Mouse (Mus musculus) neural tube, embryonic 13.5 days (tissue): Measurements from ENCODE around the gene Sycn. TPM values are rescaled to one million over a fixed set of nuclear protein-coding genes. Genes with fewer than 3 reads are reported as not detected.

Experiments used
- ATAC-seq: fragments of 200-750 bp; cut with Nextera tagmentation; 2 replicates; pipeline ENCODE4 v1.8.0; 2017; ENCODE audit warnings: low read depth, mild to moderate bottlenecking, moderate TSS enrichment, moderate library complexity
- H3K27ac ChIP-seq: fragments of 300-500 bp; sonication (generic); replicated peaks from 2 replicates; pipeline ENCODE4 v1.5.1; 2015; ENCODE audit warnings: moderate library complexity, mild to moderate bottlenecking, inconsistent platforms
- H3K27me3 ChIP-seq: fragments of 300-500 bp; sonication (generic); 2 replicates; pipeline ENCODE4 v1.6.1; 2015; ENCODE audit warnings: mild to moderate bottlenecking, inconsistent platforms
- H3K36me3 ChIP-seq: fragments of 300-500 bp; sonication (generic); 2 replicates; pipeline ENCODE4 v1.6.1; 2015; ENCODE audit warnings: mild to moderate bottlenecking, inconsistent platforms
- H3K4me1 ChIP-seq: fragments of 300-500 bp; sonication (generic); replicated peaks from 2 replicates; pipeline ENCODE4 v1.6.1; 2015; ENCODE audit warnings: inconsistent platforms
- H3K4me2 ChIP-seq: fragments of 300-500 bp; sonication (generic); 2 replicates; pipeline ENCODE4 v1.6.1; 2015; ENCODE audit warnings: inconsistent platforms, mild to moderate bottlenecking, moderate library complexity
- H3K4me3 ChIP-seq: fragments of 300-500 bp; sonication (generic); 2 replicates; pipeline ENCODE4 v1.5.1; 2015; ENCODE audit warnings: mild to moderate bottlenecking, inconsistent platforms
- H3K9ac ChIP-seq: fragments of 300-500 bp; sonication (generic); 2 replicates; pipeline ENCODE4 v1.6.1; 2015; ENCODE audit warnings: moderate library complexity, mild to moderate bottlenecking, inconsistent platforms
- H3K9me3 ChIP-seq: fragments of 300-500 bp; sonication (generic); 2 replicates; pipeline ENCODE4 v1.6.1; 2016; ENCODE audit warnings: inconsistent platforms
- WGBS: fragments of 180-500 bp; shearing (Covaris S2); methylation state at CpG from one replicate; pipeline ENCODE4 v1.1.7; 2015; 5-methylcytosine and 5-hydroxymethylcytosine counted together
- polyA plus RNA-seq: library from polyadenylated mRNA; unstranded; fragments of >200 nt; fragmentation: Nextera tagmentation; extraction: Ambion mirVana; gene quantifications from 2 replicates; pipeline ENCODE4 v1.2.1, GENCODE M21; 2015

The Sycn gene
- polyA plus RNA-seq, 1 experiment from 2014 or later, result not detected

DNA sequence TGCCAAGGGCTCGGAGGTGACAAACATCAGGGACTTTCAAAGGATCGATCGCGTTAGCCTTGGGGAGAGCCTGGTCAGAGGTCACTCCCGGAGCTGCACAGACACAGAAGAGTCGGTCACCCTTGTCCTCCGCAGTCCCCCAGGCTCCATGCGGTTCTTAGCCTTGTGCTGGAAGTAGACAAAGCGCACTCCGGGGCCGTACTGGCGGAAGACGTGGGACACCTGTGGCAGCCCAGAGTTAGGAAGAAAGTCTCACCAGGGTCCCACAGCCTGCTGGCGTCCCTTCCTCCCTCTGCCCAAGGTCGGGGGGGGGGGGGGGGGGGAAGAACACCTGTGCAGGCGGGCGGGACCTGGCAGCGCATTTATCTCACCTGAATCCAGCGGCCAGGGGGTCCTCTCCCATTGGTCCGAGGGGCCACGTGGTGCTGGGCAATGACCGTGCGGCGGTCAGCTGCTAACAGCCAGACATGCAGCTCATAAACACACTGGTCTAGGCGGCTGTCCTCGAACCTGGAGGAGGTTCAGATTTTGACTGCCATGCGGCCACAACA, 3.4 kb downstream of the Sycn start:
- no peak for ATAC-seq
- 1% methylated on average over 25 of the region's 27 CpGs for WGBS
- Histone ChIP-seq H3K36me3 (no peaks in the 10 kb centered on the region), H3K9me3 (no peaks in the 10 kb centered on the region), H3K9ac (0 out of 2 replicates have a peak overlapping the region, but pooled peaks have one; percentile 22), H3K27me3 (peaks cover 46% of the 10 kb centered on the region), H3K4me3 (peak overlapping the region; percentile 11), H3K27ac (no peak overlapping the region), H3K4me2 (peak overlapping the region; percentile 46), H3K4me1 (peaks cover 21% of the 10 kb centered on the region)

DNA sequence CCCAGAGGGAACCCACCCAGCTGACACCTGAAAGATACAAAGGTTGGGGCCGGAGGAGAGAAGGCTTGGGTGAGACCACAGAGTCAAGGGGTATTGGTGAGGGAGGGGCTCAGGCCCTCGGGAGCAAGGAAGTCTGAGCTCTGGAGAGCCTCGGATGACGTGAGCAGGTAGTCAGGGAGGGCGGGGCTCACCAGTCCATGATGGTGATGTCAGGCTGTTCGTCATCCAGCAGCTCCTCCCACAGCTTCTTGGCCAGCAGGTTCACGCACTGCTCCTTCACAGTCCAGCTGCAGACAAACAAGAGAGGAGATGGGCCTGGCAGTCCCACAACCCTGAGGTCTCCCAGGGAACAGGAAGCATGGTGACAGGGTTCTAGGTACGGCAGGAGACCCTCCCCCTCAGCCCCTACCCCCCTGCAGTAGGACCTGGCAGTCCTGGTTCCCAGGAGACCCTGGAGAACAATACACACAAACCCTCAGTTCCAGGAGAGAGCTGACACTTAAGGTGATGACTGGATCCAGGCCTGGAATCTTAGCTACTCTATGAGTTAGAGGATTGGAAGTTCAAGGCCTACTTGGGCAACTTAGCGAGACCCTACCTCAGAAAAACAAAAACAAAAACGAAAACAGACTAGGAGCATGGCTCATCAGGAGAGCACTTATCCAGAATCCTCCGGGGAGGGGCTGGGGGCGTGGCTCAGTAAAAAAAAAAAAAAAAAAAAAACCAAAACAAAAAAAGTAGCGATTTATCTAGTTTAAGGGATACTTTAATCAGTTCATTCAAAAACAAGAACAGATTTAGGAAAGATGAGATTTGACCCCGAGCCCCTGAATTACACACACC, 4.6 kb downstream of the Sycn start:
- Histone ChIP-seq H3K4me2 (no peak overlapping the region), H3K36me3 (no peaks in the 10 kb centered on the region), H3K9ac (no peak overlapping the region), H3K4me1 (peaks cover 21% of the 10 kb centered on the region), H3K4me3 (no peak overlapping the region), H3K27ac (no peak overlapping the region), H3K27me3 (peaks cover 46% of the 10 kb centered on the region), H3K9me3 (no peaks in the 10 kb centered on the region)
- ATAC-seq, result no peak
- WGBS, result 21% methylated on average over 14 of the region's 14 CpGs

DNA sequence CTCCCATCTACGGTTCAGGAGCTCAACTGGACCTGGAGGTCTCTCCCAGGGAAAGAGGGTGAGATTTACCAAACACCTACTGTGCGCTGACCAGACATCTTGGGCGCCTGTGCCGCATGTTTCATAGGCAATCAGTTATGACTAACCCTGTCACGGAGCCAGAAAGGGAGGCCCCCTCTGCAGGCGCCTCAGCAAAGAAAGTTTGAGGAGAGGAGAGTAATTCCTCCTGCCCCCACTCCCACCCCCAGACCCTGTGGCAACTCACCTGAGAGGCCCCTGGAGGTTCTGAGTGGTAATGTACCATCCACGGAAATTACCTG, 5.2 kb downstream of the Sycn start:
- H3K4me2 ChIP-seq, result no peak overlapping the region

DNA sequence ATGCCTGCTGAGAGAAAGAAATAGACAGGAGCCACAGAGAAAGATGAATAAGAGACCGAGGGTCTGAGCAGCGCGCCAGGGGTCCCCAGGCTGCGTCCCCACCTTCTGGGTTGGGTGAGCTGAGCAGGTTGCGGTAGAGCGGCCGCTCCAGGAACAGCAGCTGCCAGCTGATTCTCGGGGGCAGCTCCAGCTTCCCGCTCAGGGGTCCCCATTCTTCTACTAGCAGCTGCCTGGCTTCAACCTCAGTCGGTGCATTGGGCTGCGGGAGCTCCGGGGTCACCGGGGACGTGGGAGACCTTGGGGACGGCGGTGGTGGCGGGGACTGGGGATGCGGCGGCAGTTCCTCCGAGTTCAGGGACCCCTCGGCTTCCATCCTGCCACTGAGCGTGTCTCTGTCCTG, 6.0 kb downstream of the Sycn start:
- no peak overlapping the region for H3K27ac ChIP-seq
- no peak for ATAC-seq
- peak overlapping the region; percentile 54 for H3K4me2 ChIP-seq
- peak overlapping the region; percentile 65 for H3K9ac ChIP-seq
- peaks cover 21% of the 10 kb centered on the region for H3K4me1 ChIP-seq
- H3K27me3 ChIP-seq, result peaks cover 46% of the 10 kb centered on the region
- no peaks in the 10 kb centered on the region for H3K9me3 ChIP-seq
- H3K36me3 ChIP-seq, result no peaks in the 10 kb centered on the region
- WGBS, result 2% methylated on average over 22 of the region's 22 CpGs
- peak overlapping the region; percentile 32 for H3K4me3 ChIP-seq

More for the DNA sequence above, 5.2 kb downstream of the Sycn start:
- H3K27ac ChIP-seq, result no peak overlapping the region
- H3K27me3 ChIP-seq, result peaks cover 46% of the 10 kb centered on the region
- H3K9ac ChIP-seq, result no peak overlapping the region
- 47% methylated on average over 7 of the region's 7 CpGs for WGBS
- no peak for ATAC-seq
- no peaks in the 10 kb centered on the region for H3K9me3 ChIP-seq
- H3K36me3 ChIP-seq, result no peaks in the 10 kb centered on the region
- no peak overlapping the region for H3K4me3 ChIP-seq
- peaks cover 21% of the 10 kb centered on the region for H3K4me1 ChIP-seq

DNA sequence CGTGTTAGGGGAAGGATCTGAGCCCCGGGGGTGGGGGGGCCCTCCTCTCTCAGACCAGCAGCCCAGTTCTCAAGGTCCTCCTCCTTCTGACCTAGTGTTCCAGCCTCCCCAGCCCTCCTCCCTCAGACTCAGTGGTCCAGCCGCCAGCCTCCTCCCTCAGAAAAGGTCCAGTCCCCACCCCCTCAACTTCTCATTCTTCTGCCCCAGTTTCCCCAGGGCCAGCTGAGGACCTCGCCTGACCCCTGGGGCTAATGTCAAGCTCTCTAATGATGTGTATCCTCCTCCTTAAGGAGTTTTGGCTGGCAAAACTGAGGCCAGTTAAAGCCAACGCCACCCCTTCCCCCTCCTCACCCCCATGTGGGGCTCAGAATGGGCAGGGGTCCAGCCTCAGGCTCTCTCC, 6.5 kb downstream of the Sycn start, which contains the start of gene Nccrp1:
Gene Nccrp1 (minus strand): TSS at position 101 of the 400 bp plus-strand sequence.
- Histone ChIP-seq H3K4me3 (peak within 1 kb of the TSS; percentile 32), H3K27me3 (peaks cover 46% of the 10 kb centered on the region), H3K4me1 (peaks cover 21% of the 10 kb centered on the region), H3K27ac (no peak within 1 kb of the TSS), H3K9ac (peak within 1 kb of the TSS; percentile 65), H3K4me2 (peak within 1 kb of the TSS; percentile 54), H3K36me3 (no peaks in the 10 kb centered on the region), H3K9me3 (no peaks in the 10 kb centered on the region)
- no peak for ATAC-seq
- WGBS, result 5% methylated on average over 5 of the region's 5 CpGs

DNA sequence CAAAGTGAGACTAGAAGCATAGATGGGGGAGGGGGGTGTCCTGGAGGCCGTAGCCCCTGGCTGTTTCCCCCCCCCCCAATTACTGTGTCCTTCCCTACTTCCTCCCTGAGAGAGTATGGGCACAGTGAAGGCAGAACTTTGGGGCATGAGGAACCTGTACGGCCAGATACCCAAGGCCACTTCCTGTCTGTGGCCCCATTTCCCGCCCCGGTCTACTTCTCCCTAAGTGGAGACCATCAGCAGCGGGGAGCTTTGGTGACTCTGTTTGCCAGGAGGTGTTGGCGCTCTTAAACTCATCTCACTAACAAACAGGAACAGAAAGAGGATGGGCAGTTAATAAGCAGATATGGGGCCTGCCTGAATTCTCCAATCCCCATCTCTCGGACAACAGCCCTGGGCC, 6.9 kb downstream of the Sycn start:
- Histone ChIP-seq H3K9ac (no peak overlapping the region), H3K27me3 (peaks cover 46% of the 10 kb centered on the region), H3K36me3 (no peaks in the 10 kb centered on the region), H3K4me1 (peaks cover 21% of the 10 kb centered on the region), H3K4me2 (no peak overlapping the region), H3K9me3 (no peaks in the 10 kb centered on the region), H3K4me3 (no peak overlapping the region), H3K27ac (no peak overlapping the region)
- WGBS, result 77% methylated on average over 7 of the region's 7 CpGs
- no peak for ATAC-seq

DNA sequence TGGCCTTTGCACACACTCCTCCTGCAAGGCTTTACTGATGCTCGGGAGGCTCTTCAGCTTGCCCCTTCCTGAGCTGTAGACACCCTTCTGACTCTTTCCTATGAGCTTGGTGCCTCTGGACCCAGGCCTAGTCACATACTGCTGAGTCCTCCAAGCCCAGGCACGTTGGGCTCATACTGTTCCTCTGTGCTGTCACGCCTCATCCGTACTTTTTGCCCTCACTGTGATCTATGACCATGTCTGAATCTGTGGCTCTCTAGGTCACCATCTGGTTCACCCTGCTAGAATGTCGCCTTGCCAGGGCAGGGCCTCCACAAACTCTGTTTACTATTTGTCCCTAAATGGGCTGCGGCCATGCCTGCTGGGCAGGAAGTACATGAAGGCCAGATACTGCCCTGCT, 12.4 kb downstream of the Sycn start:
- no peak overlapping the region for H3K9ac ChIP-seq
- H3K4me2 ChIP-seq, result no peak overlapping the region
- no peak for ATAC-seq
- H3K4me3 ChIP-seq, result no peak overlapping the region
- no peaks in the 10 kb centered on the region for H3K9me3 ChIP-seq
- no peaks in the 10 kb centered on the region for H3K36me3 ChIP-seq
- H3K27ac ChIP-seq, result no peak overlapping the region
- 0 out of 2 replicates have a peak, but pooled peaks cover 4% of the 10 kb centered on the region for H3K4me1 ChIP-seq
- H3K27me3 ChIP-seq, result 0 out of 2 replicates have a peak, but pooled peaks cover 2% of the 10 kb centered on the region
- 90% methylated on average over 6 of the region's 6 CpGs for WGBS

DNA sequence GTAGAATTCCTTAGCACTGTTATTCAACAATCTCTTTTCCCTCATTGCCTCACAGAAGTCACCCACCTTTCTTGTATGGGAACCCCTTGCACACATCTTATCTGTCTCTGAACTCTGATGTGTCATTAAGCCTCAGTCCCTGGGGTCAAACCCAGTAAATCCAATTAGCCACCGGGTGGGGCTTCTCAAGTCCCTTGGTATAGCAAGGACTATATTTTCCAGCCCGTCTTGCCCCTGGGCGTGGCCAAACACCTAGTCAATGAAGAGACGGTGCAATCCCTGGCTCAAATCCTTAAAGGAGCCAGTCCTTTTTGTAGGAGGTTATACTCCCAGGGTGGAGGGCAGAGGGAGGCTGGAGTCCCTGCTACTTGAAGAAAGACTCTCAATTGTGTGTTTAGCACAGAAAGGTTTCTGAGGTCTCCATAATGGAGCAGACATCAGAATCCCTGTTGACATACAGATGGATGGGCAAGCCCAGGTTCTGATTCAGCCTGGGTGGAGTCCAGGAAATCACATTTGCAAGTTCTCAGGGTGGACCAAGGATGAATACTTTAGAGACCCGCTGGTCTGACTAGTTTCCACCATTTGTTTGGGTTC, 15.4 kb downstream of the Sycn start:
- Histone ChIP-seq H3K27ac (no peak overlapping the region), H3K4me3 (no peak overlapping the region), H3K4me2 (no peak overlapping the region), H3K36me3 (peaks cover 27% of the 10 kb centered on the region), H3K4me1 (0 out of 2 replicates have a peak, but pooled peaks cover 7% of the 10 kb centered on the region), H3K27me3 (no peaks in the 10 kb centered on the region), H3K9me3 (no peaks in the 10 kb centered on the region), H3K9ac (no peak overlapping the region)
- WGBS, result 27% methylated on average over 5 of the region's 5 CpGs
- ATAC-seq, result no peak

DNA sequence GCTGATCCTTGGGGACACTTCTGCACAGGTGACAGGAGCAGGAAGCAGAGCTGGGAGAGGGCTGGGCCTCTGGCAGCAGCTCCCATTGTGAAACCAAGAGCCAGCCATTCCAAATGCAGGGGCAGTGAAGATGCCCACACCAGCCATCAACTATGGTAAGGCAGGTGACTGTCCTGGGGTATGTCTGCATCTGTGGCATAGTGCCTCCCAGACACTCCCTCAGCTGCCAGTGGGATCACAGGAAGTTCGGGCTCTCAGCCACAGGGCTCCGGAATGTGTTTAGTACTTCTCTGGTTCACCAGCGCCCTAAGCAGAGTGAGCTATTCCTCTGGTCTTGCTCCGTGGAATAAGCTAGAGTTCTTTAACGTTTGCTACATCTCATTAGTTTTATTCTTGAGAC, 16.4 kb downstream of the Sycn start:
- no peak overlapping the region for H3K9ac ChIP-seq

DNA sequence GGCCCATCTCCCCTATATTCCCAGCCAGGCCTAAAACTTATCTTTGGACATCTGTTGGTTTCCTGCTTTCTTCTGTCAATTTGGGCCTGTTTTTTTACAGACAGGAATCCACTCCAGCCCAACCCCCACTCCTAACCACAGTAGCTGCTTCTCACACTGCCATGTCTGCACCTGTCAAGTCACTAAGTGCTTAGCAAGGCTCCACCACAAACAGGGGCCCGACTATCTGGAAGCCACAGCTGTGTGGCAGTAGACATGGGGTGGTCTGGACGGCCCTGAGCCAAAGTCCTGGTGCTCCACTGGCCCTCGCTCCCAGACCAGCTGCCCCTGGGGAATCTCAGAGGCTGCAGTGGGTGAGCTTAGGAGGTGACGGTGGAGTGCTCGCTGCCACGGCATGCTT, 17.0 kb downstream of the Sycn start:
- H3K27ac ChIP-seq, result no peak overlapping the region
- H3K27me3 ChIP-seq, result no peaks in the 10 kb centered on the region
- no peak overlapping the region for H3K4me2 ChIP-seq
- no peaks in the 10 kb centered on the region for H3K9me3 ChIP-seq
- 0 out of 2 replicates have a peak, but pooled peaks cover 7% of the 10 kb centered on the region for H3K4me1 ChIP-seq
- no peak for ATAC-seq
- WGBS, result 80% methylated on average over 6 of the region's 6 CpGs
- H3K4me3 ChIP-seq, result no peak overlapping the region
- no peak overlapping the region for H3K9ac ChIP-seq
- peaks cover 39% of the 10 kb centered on the region for H3K36me3 ChIP-seq

More for the DNA sequence above, 16.4 kb downstream of the Sycn start:
- Histone ChIP-seq H3K27ac (no peak overlapping the region), H3K9me3 (no peaks in the 10 kb centered on the region), H3K27me3 (no peaks in the 10 kb centered on the region), H3K36me3 (peaks cover 32% of the 10 kb centered on the region), H3K4me2 (no peak overlapping the region), H3K4me3 (no peak overlapping the region), H3K4me1 (0 out of 2 replicates have a peak, but pooled peaks cover 7% of the 10 kb centered on the region)
- no peak for ATAC-seq
- WGBS, result 69% methylated on average over 5 of the region's 5 CpGs

DNA sequence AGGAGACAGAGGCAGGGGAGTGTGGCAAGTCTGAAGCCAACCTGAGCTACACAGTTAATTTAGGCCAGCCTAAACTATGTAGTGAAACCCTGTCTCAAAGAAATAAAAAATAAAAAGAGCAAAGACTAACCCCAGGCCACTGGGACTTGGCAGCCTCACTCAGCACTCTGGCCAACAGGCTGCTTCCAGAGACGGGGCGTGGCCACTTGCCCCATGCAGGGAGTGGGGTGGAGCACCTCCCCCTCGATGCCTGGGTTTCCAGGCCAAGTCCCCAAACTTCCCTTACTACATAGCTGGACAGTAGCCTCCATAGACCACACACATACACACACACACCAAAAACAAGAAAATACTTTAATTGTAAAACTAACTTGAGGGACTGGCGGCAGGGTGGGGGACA, 17.8 kb downstream of the Sycn start:
- Histone ChIP-seq H3K9ac (0 out of 2 replicates have a peak overlapping the region, but pooled peaks have one; percentile 26), H3K4me2 (no peak overlapping the region), H3K4me1 (0 out of 2 replicates have a peak, but pooled peaks cover 7% of the 10 kb centered on the region), H3K27me3 (no peaks in the 10 kb centered on the region), H3K36me3 (peaks cover 46% of the 10 kb centered on the region), H3K9me3 (no peaks in the 10 kb centered on the region), H3K27ac (no peak overlapping the region), H3K4me3 (no peak overlapping the region)
- 59% methylated on average over 4 of the region's 4 CpGs for WGBS
- ATAC-seq, result no peak

DNA sequence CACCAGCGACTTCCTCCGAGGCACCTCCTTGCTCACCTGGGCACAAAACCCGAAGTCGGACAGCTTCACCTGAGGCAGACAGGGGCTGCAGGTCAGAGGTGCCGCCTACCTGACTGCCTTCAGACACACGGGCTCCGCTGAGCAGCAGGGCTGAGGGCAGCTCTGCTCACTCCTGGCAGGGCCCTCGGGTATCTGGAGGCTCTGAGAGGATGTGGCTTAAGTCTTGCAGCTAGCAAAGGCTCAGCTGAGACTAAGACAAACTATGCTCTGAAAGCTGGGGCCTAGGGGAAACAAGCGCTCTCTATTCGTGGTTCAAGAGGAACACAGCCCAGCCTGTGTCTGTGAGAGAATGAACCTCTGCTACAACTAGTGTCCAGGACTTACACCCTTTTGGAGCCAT, 20.2 kb downstream of the Sycn start:
- H3K27ac ChIP-seq, result no peak overlapping the region
- 93% methylated on average over 10 of the region's 10 CpGs for WGBS
- no peak overlapping the region for H3K4me2 ChIP-seq
- H3K9me3 ChIP-seq, result no peaks in the 10 kb centered on the region
- H3K4me1 ChIP-seq, result 0 out of 2 replicates have a peak, but pooled peaks cover 6% of the 10 kb centered on the region
- no peak for ATAC-seq
- no peaks in the 10 kb centered on the region for H3K27me3 ChIP-seq
- H3K4me3 ChIP-seq, result no peak overlapping the region
- H3K9ac ChIP-seq, result no peak overlapping the region
- H3K36me3 ChIP-seq, result peaks cover 70% of the 10 kb centered on the region
